Mouse (Mus musculus): ENCODE results near the gene Ppm1l.

DNA sequence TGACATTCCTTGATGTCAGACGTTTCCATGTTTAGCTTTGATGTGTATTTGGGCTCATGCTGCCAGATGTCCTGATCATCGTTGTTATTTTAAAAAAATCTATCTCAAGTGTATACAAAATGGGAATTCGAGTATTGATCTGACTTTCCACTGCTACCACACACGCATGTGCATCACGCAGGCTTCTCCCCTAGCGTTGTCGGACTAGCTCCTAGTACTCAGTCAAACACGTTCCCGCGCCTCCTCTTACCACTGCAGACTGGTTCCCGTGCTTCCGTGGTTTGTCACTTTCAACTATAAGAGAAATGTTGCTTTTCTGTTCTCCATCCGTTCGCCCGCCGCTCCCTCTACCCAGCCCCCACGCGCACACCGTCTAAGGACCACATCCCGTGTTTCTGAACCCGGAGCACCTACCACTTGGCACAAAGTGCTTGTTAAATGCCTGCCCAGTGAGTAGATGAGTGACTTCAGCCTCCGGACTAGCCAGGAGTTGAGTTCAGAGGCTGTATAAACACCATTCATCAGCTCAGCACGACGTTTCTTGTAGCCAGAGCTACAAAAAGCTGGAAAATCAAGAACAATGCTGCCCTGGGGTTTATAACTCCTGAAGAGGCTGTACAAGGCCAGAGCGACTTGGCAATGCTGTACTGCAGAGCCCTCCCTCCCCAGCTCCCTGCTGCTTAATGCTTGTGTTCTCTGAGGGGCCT is 219.4 kb downstream of the Ppm1l start:
- TF ChIP-seq ZNF384 (IDR thresholded peaks at IDR 0.05; ENCODE audit: low read depth, low read length) (no peak), CHD2 (IDR thresholded peaks at IDR 0.05; ENCODE audit: low read length) (no peak), ZMIZ1 (IDR thresholded peaks at IDR 0.05; ENCODE audit: low read depth, low read length) (no peak), POLR2AphosphoS2 (IDR thresholded peaks at IDR 0.05; ENCODE audit: low read length) (no peak), CTCF (IDR thresholded peaks at IDR 0.05 in 2 of 3, conservative IDR thresholded peaks at IDR 0.05 in 1 of 3; ENCODE audit: control insufficient read depth in 1 of 3, insufficient read depth in 1 of 3, low read depth in 2 of 3, low read length in 3 of 3, poor library complexity in 1 of 3, severe bottlenecking in 1 of 3) (no peak), KAT2A (conservative IDR thresholded peaks at IDR 0.05; ENCODE audit: low read depth, low read length) (no peak), POLR2A (IDR thresholded peaks at IDR 0.05; ENCODE audit: control insufficient read depth in 1 of 2, insufficient read depth in 1 of 2, low read depth in 1 of 2, low read length in 2 of 2, poor library complexity in 1 of 2) (no peak), ETS1 (IDR thresholded peaks at IDR 0.05; ENCODE audit: low read depth, low read length) (no peak)
